Mouse (Mus musculus) 3T3-L1 (cell line): ENCODE data around the gene Pbx1.
A peak's percentile ranks its signal among the peaks of the same experiment; 100 is the strongest.

Source experiments
- DNase-seq: peaks from one replicate; pipeline ENCODE4 v3.0.0-alpha.2; 2015; ENCODE audit warnings: low read depth, low spot score

Pbx1 gene

DNA sequence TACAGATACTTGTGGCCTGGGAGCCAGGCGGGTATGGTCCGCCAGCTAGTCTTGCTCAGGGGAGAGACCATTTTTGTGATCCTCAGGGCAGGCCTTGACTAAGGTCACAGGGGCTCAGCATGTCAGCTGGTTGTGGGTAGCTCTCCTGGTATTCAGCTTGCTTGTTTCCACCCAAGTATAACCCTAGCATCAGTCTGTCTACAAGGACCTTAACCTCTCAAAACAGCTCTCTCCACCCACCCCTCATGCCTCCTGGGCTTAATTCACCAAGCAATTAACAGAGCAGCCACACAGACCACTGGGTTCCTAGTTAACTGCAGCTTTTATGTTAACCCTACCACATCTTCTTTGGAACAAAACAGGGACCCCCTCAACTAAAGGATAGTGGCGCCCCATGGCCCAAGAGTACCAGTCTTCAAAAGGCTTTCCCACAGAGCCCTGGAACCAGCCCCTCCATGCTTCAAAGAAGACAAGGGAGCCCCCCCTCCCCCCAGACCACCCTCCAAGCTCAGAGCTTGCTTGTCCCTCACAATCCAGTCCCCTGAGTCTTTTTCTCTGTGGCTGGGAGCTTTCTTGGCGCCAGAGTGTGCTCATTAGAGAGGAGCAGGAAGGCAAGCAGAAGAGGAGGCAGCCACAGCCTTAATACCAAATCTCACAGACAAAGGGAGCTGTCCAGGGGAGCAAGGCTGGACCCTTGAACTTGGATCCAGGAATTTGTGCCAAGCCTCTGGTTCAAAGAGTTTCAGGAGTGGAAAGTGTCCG lies 48.1 kb downstream of the Pbx1 start:
- no peak for DNase-seq

DNA sequence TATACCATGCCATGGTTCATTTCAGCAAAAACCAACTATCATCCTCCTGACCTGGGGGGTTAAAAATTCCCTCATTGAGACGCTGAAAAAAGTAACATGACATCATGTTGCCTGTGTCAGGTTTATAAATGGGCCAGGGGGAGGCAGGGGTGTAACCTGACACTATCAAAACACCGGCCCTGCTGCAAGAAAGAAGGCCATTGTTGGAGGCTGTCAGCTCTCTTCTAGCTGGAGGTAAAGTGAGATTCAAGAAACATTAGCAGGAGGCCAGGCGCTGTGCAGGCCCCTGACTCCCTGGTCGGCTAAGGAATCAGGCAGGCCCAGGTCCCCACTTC lies 49.3 kb downstream of the Pbx1 start:
- peak; percentile 91 for DNase-seq

DNA sequence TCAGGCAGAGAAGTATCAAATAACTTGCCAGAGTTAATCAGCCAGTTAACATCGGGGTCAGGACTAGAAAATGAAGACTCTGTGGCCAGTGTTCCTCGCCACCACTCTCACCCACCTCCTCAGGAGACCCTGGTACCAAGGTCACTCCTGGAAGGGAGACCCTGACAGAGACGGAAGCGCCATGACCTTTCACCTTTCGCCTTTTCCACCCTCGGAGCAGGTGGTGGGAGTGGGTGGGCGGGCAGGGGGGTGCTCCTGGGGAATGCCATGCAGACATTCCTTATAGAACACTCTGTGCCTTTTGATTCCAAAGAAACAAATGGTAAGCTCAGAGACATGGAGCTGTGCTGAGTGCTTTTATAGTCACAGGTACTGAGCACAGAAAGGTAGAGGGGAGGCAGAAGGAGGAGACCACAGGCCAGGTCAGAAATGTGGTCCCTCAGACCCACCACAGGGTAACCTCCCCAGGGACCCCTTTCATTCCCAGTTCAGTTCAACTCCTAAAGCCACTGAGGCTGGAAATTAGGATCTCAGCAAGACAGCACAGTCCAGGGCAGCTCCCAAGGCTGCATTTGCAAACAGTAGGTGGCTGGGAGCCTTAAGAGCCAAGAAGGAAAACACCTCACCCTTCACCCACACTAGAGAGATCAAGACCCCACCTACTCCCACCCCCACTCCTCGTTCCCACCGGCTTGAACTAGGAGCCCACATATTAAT lies 49.8 kb downstream of the Pbx1 start:
- DNase-seq, result no peak

DNA sequence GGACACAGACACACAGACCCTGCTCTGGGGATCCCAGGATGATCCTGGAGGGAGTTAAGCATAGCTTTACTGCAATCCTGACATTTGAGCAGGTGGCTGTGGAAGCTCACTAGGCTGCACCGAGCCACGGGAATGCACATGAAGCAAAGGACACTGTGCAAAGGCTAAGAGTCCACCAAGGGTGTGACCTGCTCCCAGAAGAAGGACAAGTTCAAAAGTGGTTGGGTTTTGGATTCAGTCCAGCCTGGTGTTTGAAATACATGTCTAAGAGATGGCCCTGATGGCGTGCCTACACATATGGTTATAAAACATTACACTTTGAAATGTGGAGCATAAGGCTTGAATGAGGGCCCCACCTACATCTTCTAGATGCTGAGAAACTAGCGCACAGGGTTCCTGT lies 50.6 kb downstream of the Pbx1 start:
- DNase-seq, result no peak

DNA sequence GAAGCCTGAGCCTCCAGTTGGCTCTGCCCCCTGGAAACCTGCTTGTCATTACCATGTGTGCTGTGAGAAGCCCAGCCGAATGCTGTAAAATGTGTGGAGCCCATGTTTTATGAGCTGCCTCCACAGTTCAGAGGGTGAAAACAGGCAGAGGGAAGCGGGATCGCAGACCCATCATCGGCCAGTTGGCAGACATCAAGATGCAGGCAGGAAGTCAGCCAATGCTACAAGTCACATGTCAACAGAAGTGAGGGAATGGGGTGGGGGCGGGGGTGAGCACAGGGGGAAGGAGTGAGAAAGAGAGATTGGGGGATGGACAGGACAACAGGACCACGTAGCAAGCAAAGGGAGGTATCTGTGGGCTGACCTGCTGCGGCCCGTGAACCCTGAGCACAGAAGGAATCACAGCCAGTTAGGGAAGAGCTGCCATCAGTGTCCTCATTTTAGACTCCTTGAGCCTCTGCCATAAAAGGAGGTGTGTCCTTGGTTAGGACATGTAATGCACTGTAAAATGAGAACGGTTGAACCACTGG lies 51.8 kb downstream of the Pbx1 start:
- DNase-seq, result no peak

DNA sequence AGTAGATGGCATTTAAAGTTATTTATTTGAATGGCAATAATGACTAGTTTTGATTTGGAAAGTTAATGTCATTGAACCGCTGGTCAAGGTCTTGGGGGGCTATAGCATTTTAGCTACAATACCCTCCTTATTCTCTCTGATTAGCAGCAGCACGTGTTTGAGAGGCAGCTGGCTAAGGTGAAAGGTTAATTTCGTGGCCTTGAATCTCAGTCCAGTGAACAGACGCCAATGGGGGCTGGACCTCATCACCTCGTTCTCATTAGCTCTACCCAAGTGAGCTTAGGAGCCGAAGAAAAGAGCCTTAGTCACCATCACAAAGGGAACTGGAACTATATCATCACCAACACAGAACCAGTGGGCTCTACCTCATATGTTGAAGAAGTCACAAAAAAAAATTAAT lies 54.4 kb downstream of the Pbx1 start:
- DNase-seq, result no peak

DNA sequence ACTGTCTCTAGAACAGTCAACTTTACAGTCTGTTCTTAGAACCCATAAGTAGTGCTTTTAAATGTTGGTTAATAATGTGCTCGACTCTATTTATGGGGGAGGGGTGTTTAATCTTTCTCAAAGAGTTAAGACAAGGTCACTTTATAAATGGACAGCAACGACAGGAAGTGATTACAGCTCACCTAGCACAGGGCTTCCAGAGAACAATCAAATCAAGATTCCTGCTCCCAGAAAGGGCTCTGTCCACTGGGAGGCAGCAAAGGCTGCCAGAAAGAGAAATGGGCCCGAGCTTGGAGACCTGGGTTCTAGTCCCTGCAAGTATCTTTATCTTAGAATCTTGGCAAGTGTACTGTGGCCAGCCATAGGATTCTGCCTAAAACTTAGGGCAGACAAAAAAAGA lies 55.7 kb downstream of the Pbx1 start:
- peak; percentile 39 for DNase-seq

DNA sequence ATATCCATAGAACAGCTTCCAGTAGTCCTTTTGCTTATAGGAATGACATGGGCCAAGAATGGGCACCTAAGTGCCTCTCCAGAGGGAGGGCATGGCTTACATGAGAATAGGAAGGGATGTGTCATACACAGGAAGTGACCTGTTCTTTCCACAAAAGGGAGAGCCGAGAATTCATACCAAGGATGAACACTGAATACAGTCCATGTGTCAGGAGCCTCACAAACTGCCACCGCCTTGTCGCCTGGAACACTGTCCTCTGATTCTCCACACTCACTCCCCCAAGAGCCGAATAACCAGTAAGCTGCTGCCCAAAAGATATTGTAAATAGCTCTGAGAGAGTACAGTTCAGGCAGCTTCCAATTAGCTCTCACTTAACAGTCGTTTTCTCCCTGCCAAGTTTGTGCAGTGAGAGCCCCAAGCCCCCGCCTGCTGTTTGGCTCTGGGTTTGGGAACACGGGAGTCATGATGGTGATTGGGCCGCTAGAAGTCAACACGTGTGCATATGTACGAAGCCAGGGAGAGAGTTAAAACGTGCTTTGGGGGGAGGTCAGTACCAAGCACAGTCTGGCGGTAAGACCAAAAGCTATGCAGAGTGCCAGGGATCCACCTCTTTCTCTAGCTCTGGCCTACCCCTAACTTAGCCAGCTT lies 57.0 kb downstream of the Pbx1 start:
- no peak for DNase-seq

DNA sequence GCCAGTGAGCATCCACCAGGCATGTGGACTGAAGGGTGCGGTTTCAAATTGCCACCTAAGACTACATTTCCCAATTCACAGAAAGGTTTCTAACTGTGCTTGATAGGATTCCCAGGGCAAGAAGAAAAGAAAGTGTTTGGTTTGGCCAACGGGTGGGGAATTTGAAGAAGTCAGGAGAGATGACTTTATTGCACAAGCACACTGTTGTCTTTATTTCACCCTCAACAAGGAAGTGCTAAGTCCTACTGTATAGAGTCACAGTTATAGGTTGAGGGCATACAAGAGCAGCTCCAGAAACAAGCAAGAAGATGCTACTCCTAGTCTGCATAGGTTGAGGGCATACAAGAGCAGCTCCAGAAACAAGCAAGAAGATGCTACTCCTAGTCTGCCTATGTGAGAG lies 60.0 kb downstream of the Pbx1 start:
- no peak for DNase-seq

DNA sequence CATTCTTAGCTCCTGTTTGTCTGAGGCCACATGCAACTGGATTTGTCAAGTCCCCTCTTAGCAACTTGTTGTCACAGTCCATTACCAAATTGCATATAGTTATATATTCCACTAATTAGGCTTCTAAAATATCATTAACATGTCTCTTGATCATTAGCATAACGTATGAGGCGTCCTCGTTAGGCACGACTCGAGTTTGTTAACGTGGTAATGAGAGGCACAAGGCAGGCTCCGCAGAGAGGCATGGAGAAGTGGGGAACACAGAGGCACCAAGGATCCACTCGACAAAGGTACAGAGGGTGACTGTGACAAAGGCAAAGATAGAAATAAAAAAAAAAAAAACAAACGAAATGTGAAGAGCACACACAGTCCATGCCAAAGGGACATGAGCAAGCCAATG lies 61.1 kb downstream of the Pbx1 start:
- DNase-seq, result no peak

DNA sequence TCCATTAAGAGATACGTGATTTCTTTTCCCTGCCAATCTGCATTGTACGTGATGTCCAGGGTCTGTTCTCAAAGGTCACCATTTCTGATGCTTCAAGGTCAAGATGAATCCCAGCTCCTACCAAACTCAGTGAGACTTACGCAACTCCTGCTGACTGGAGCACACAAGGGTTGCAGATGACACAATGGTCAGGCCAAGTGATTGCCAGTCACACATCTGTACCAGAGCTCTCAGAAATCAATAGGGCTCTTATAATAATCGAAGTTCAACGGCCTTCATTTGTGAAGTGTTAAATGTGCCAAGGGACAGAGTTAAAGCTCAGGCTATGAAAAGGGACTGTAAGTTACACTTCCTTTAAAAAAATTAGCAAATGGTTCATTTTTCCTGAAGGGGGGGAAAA lies 65.8 kb downstream of the Pbx1 start:
- DNase-seq, result no peak

DNA sequence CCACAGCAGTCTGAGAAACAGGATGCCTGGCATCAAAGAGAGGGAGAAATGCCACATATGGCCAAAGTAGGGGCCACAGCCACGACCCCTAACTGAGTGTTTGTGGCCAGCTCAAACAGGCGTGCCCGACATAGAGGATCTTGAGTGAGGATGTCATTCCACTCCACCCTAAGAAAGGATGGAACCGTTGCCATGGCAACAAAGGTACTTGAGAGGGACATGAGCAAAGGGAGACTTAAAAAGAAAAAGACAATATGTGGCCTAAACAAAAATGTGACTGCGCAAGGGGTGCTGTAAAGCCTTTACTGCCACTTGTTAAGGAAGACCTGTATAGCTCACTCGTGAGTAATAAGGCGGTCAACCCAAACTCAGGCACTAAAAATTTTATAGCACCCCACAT lies 67.7 kb downstream of the Pbx1 start:
- DNase-seq, result no peak

DNA sequence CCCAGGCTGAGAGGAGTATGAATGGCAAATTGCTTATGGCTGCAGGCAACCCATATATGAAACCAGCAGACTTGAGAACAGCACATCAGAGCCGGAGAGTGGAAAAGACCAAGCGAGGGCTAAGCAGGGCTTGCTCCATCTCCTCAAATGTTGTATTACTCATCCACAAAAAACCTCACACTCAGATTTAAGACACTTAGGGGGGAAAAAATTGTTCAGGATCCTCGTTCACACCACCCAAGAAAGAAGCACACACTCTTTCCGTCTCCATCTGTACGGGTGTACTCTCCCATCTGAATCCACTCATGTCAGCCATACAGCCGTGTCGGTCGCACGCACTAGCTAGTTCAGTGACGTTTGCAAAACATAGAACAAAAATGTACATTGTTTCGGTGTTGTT lies 69.0 kb downstream of the Pbx1 start:
- DNase-seq, result no peak

DNA sequence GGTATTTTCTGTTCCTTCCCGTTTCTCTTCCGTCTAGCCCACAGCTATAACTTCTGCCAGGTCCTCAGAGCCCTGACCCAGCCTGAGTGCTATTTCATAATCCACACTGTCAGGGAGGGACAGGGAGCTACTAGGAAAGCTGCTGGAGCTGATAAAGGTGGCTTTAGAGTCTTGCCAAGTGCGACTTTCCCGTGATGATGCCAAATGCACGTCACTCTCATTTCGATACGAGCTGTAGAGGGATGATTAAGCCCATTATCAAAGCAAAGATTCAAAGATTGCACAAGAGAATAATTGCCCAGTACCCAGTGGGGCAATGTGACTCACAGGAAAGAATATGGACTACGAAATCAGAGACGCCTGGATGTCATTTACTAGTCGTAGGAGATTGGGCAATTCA lies 69.6 kb downstream of the Pbx1 start:
- peak; percentile 80 for DNase-seq

DNA sequence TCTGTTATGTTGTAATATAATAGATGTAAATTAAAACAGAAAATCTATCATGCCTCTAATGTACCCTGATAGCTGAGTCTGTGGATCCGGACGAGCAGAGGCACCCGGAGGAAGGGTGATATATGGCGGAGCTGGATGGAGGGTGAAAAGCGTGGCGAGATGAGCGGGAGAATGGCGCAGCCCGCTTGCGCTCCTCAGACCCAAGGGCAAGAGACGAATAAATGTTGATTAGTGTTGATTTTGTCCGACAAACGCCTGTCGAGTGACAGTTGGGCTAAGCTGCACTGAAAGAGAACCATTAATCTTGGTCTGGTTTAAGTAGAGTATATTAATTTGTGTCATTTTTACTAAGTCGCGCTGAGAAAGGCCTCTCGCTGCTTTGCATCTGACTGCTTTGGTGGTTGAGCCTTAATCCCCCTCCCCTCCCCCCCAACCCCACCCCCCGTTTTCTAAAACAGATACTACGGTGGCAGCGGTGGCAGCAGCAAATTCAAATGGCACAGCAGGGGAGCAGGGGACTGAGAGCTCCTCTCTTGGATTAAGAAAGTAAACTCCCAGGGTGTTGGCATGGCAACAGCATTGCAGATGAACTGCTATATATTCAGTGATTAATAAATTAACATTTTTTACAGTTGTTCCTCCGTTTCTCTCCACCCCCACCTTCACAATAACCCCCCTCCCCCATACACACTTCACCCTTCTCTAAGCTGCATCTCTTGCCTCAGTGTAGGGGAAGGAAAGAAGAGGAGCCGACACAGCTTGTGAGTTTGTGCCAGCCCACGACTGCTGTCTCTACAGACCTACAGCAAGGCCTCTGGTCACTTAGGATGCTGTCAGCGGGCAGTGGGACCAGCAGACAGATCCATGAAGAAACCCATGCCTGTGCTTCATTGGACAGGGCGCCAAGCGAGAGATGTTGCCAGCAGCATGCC lies 74.1 kb downstream of the Pbx1 start:
- no peak for DNase-seq

DNA sequence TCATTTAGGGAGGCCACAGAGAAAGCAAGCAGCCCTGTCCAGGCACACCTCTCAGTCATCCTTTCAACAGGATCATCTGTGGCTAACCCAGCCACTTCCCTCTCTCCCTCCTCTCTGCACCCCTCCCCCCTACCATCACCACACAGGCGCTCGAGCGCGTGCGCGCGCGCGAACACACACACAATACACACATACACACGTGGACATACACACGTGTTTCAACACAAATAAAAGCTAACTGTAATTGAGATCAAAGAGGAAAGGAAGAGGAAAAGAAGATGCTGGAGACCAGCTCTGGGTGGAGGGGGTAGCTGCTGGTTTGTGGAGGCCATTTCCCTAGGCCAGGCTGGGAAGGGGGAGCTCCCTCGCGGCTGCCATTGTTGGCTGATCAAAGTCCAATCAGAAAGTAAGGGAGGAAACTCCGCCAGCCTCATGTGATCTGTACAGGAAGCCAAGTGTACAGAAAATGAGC lies 75.1 kb downstream of the Pbx1 start:
- no peak for DNase-seq

DNA sequence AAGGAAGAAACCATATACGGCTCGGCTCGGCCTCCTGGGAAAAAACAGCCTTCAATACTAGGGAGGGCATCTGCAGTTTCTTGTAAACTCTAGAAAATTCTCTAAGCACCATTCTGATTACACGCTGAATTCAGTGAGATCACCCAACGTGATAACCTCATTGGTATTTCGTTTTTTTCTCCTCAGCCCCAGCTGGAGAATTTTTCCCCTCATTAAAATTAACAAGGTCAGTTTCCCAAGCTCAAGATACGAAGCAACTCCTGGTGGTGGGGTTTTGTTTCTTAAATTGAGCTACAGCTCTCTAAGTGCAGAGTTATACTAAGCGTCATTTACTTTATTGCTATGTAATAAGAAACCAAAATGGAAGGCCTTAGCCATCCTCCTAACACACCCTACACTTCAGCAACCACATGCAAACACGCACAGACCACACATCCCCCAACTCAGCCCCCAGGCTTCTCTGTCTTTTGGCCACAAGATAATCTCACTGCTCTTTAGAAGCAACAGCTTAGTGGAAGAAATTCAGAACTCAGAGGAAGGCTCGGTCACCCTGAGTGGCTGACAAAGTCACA lies 76.0 kb downstream of the Pbx1 start:
- DNase-seq, result no peak

DNA sequence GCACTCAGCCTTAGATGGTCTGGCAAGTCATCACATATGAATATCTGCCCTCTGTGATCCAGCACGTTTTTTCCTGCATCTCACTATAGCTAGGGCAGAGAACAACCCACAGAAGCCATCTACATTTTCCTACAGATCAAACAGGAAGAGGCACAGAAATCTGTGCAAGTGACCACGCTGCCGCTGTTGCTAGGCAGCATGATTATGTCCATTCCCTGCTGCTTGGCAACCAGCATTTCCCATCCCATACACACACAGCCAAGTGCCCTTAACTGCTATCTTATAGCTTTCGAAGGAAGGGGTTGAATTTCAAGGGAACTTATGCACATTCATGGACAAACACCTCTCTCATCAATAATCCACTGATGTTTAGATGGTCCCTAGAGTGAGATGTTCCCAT lies 77.1 kb downstream of the Pbx1 start:
- DNase-seq, result peak; percentile 18

DNA sequence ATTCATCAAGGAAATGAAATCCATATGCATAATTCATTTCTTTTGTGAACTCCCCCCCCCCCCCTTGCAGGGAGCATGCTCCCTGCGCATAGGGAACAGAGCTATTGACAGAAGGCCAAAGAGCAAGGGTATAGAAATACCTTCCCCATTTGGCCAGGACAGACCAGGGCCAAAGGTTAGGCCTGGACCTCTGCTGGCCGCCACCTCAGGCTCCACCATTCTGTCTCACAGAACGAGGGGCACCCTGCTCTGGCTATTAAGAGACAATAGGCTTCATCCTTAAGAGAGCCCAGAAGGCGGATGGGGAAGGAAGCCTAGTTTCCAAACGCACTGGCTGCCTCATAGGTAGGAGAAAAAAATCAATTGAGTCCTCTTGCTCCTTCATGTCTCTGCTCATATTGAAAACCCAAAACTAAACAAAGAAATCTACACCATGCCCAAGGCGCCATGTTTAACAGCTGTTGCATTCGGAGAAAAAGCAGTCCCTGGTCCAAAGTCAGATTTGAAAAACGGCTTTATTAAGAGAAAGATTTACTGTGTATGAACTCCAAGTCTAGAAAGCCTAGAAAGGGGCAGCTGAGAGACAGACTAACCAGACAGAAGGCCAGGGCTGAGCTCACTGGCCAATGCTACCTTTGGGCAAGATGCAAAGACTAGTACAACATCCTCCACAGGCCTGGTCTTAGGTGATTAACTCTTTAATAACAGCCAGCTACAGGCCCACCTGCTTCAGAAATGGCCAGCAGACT lies 83.9 kb downstream of the Pbx1 start:
- DNase-seq, result no peak

DNA sequence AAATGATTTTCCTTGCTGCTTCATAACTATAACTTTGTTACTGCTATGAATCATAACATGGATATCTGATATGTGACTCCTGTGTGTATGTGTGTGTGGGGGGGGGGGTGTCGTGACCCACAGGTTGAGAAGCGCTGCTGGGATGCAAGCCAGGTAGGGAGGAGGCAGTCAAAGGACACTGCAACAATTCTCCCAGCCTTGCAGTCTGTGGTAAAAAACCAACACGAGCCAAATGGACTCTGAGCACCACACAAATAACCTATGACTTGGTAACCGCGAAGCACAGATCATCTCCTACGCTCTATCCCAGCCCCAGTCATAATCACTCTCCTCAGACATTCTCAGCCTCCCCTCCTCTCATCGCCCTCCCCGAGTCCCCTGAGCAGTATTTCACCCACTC lies 87.2 kb downstream of the Pbx1 start:
- peak; percentile 22 for DNase-seq

DNA sequence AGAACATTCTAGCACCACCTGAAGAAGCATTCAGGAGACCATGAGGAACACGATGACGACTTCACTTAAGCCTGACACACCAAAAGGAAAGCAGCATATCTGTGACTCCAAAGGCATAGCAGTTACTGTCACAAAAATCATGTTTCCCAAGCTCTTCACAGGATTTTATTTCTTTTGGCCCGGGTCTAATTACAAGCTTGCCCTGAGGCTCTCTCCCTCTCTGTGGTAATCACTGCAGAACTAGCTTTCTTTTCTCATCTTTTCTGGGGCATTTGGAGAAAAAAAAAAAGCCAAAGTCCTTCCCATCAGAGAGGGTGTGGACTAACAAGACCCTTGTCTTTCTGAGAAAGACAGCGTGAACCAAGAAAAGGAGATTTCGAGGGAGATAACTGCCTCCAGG lies 87.8 kb downstream of the Pbx1 start:
- peak; percentile 48 for DNase-seq
